Mouse (Mus musculus) liver, embryonic 15.5 days (tissue): ENCODE results near the gene Fitm2. TPM values are rescaled to one million over a fixed set of nuclear protein-coding genes. Genes with fewer than 3 reads are reported as not detected.

Experiments used
- ATAC-seq: fragments of 200-750 bp; cut with Nextera tagmentation; 2 replicates; pipeline ENCODE4 v1.8.0; 2017; ENCODE audit warnings: moderate number of reproducible peaks, mild to moderate bottlenecking, moderate library complexity; ENCODE audit not compliant: insufficient read depth
- H3K27ac ChIP-seq: fragments of 300-500 bp; sonication (generic); replicated peaks from 2 replicates; pipeline ENCODE4 v1.5.1; 2015; ENCODE audit warnings: mild to moderate bottlenecking, inconsistent platforms
- H3K27me3 ChIP-seq: fragments of 300-500 bp; sonication (generic); 2 replicates; pipeline ENCODE4 v1.6.1; 2015; ENCODE audit warnings: mild to moderate bottlenecking, inconsistent platforms
- H3K36me3 ChIP-seq: fragments of 300-500 bp; sonication (generic); replicated peaks from 2 replicates; pipeline ENCODE4 v1.6.1; 2015; ENCODE audit warnings: moderate library complexity, mild to moderate bottlenecking, inconsistent platforms
- H3K4me1 ChIP-seq: fragments of 300-500 bp; sonication (generic); replicated peaks from 2 replicates; pipeline ENCODE4 v1.6.1; 2015; ENCODE audit warnings: inconsistent platforms
- H3K4me2 ChIP-seq: fragments of 300-500 bp; sonication (generic); 2 replicates; pipeline ENCODE4 v1.6.1; 2015; ENCODE audit warnings: moderate library complexity, mild to moderate bottlenecking, inconsistent platforms
- H3K4me3 ChIP-seq: fragments of 300-500 bp; sonication (generic); replicated peaks from 2 replicates; pipeline ENCODE4 v1.5.1; 2015; ENCODE audit warnings: mild to moderate bottlenecking, inconsistent platforms
- H3K9ac ChIP-seq: fragments of 300-500 bp; sonication (generic); 2 replicates; pipeline ENCODE4 v1.6.1; 2015; ENCODE audit warnings: moderate library complexity, mild to moderate bottlenecking, inconsistent platforms
- H3K9me3 ChIP-seq: fragments of 300-500 bp; sonication (generic); replicated peaks from 2 replicates; pipeline ENCODE4 v1.6.1; 2016; ENCODE audit warnings: inconsistent platforms
- WGBS: fragments of 180-500 bp; shearing (Covaris S2); methylation state at CpG from one replicate; pipeline ENCODE4 v1.1.7; 2015; ENCODE audit warnings: mixed read lengths; ENCODE audit not compliant: insufficient replicate concordance; 5-methylcytosine and 5-hydroxymethylcytosine counted together
- polyA plus RNA-seq: library from polyadenylated mRNA; unstranded; fragments of >200 nt; fragmentation: Nextera tagmentation; extraction: Ambion mirVana; gene quantifications from 2 replicates; pipeline ENCODE4 v1.2.1, GENCODE M21; 2015

Fitm2 gene
- polyA plus RNA-seq, 1 experiment from 2014 or later, result 3.8 TPM

GRCm38 (mm10) chr2:163422895-163423660 is 49.4 kb downstream of the Fitm2 start:
- H3K4me1 ChIP-seq, result peaks cover 20% of the 10 kb centered on the region
- no peak overlapping the region for H3K4me3 ChIP-seq
- ATAC-seq, result no peak
- H3K4me2 ChIP-seq, result no peak overlapping the region
- no peak overlapping the region for H3K9ac ChIP-seq
- 34% methylated on average over 9 of the region's 9 CpGs for whole genome bisulfite sequencing
- H3K27ac ChIP-seq, result no peak overlapping the region
- H3K36me3 ChIP-seq, result no peaks in the 10 kb centered on the region
- no peaks in the 10 kb centered on the region for H3K27me3 ChIP-seq
- H3K9me3 ChIP-seq, result no peaks in the 10 kb centered on the region

GRCm38 (mm10) chr2:163420366-163420886 is 52.0 kb downstream of the Fitm2 start:
- Histone ChIP-seq H3K4me1 (peaks cover 39% of the 10 kb centered on the region), H3K9ac (peak overlapping the region; percentile 73), H3K27ac (peak overlapping the region; percentile 78), H3K27me3 (no peaks in the 10 kb centered on the region), H3K4me3 (peak overlapping the region; percentile 96), H3K4me2 (peak overlapping the region; percentile 90), H3K36me3 (0 out of 2 replicates have a peak, but pooled peaks cover under 1% of the 10 kb centered on the region), H3K9me3 (no peaks in the 10 kb centered on the region)
- ATAC-seq, result no peak
- WGBS, result 17% methylated on average over 10 of the region's 10 CpGs

- peak overlapping the region; percentile 93 for H3K27ac ChIP-seq
- H3K36me3 ChIP-seq, result peaks cover 8% of the 10 kb centered on the region; the same call in 1 of the 2 replicates
- no peaks in the 10 kb centered on the region for H3K9me3 ChIP-seq
- peak overlapping the region; percentile 86 for H3K9ac ChIP-seq
- H3K4me3 ChIP-seq, result peak overlapping the region; percentile 96
- peak overlapping the region; percentile 90 for H3K4me2 ChIP-seq
- H3K27me3 ChIP-seq, result no peaks in the 10 kb centered on the region
- peak; percentile 98 for ATAC-seq
- H3K4me1 ChIP-seq, result peaks cover 39% of the 10 kb centered on the region
- under 1% methylated on average over 71 of the region's 71 CpGs for WGBS
These were observed 52.9 kb downstream of the Fitm2 start for GRCm38 (mm10) chr2:163419346-163420045.

GRCm38 (mm10) chr2:163418841-163419345 is 53.5 kb downstream of the Fitm2 start:
- Histone ChIP-seq H3K9ac (peak overlapping the region; percentile 86), H3K27ac (peak overlapping the region; percentile 93), H3K4me3 (peak overlapping the region; percentile 96), H3K27me3 (no peaks in the 10 kb centered on the region), H3K4me1 (peaks cover 39% of the 10 kb centered on the region), H3K9me3 (no peaks in the 10 kb centered on the region), H3K4me2 (peak overlapping the region; percentile 87), H3K36me3 (peaks cover 13% of the 10 kb centered on the region; the same call in 1 of the 2 replicates)
- WGBS, result under 1% methylated on average over 49 of the region's 50 CpGs
- ATAC-seq, result peak; percentile 61

- H3K36me3 ChIP-seq, result peaks cover 21% of the 10 kb centered on the region; the same call in 1 of the 2 replicates
- ATAC-seq, result no peak
- H3K27me3 ChIP-seq, result no peaks in the 10 kb centered on the region
- peak overlapping the region; percentile 86; the same call in 1 of the 2 replicates for H3K9ac ChIP-seq
- H3K27ac ChIP-seq, result 0 out of 2 replicates have a peak overlapping the region, but pooled peaks have one; percentile 9
- peak overlapping the region; percentile 87 for H3K4me2 ChIP-seq
- H3K4me3 ChIP-seq, result peak overlapping the region; percentile 96
- peaks cover 39% of the 10 kb centered on the region for H3K4me1 ChIP-seq
- H3K9me3 ChIP-seq, result no peaks in the 10 kb centered on the region
These were observed 54.6 kb downstream of the Fitm2 start for GRCm38 (mm10) chr2:163417830-163418229.

GRCm38 (mm10) chr2:163417026-163417425 is 55.4 kb downstream of the Fitm2 start:
- WGBS, result 84% methylated on average over 6 of the region's 6 CpGs
- Histone ChIP-seq H3K4me1 (peaks cover 39% of the 10 kb centered on the region), H3K27ac (no peak overlapping the region), H3K4me2 (peak overlapping the region; percentile 87), H3K27me3 (no peaks in the 10 kb centered on the region), H3K9ac (no peak overlapping the region), H3K9me3 (no peaks in the 10 kb centered on the region), H3K4me3 (peak overlapping the region; percentile 96; the same call in 1 of the 2 replicates), H3K36me3 (peaks cover 24% of the 10 kb centered on the region; the same call in 1 of the 2 replicates)
- no peak for ATAC-seq

Other genes starting within 250 kb of the Fitm2 start
- gene Jph2, start 74.6 kb downstream of the Fitm2 start, polyA plus RNA-seq, result 0.21 and 0.23 TPM in 2 replicates
- 36.7 and 37.1 TPM in 2 replicates for gene Oser1, start 47.9 kb downstream of the Fitm2 start, polyA plus RNA-seq
- gene Gdap1l1, start 34.2 kb downstream of the Fitm2 start, polyA plus RNA-seq, result 0.10 and 0.21 TPM in 2 replicates
- gene R3hdml, start 19.7 kb upstream of the Fitm2 start, polyA plus RNA-seq, result not detected in 2 replicates
- gene Hnf4a, start 34.2 kb upstream of the Fitm2 start, polyA plus RNA-seq, result 17.0 and 19.0 TPM in 2 replicates
- 8.5 and 10.4 TPM in 2 replicates for gene Ttpal, start 129.7 kb upstream of the Fitm2 start, polyA plus RNA-seq
- gene Serinc3, start 172.5 kb upstream of the Fitm2 start, polyA plus RNA-seq, result 126 and 129 TPM in 2 replicates
- gene Pkig, start 185.8 kb upstream of the Fitm2 start, polyA plus RNA-seq, result 93.3 and 95.5 TPM in 2 replicates